Mouse (Mus musculus): ENCODE data around the gene Defa22.
"Not testable (repeated sequence)": the region's sequence is repeated elsewhere in the genome, so short reads cannot be mapped to it uniquely, and the experiment has no call there.

The Defa22 gene

GRCm38 (mm10) chr8:21161977-21162376 lies at the start of gene Defa22:
Gene Defa22 (plus strand): TSS chr8:21162277.
- not testable (repeated sequence) for DNase-seq

- DNase-seq, result not testable (repeated sequence)
Observed at GRCm38 (mm10) chr8:21134342-21134741, 27.7 kb upstream of the Defa22 start, which contains the start of gene Defa30. Gene Defa30 (plus strand): TSS chr8:21134642.

- DNase-seq, result not testable (repeated sequence)
Observed at GRCm38 (mm10) chr8:21191314-21191713, 29.2 kb downstream of the Defa22 start, which contains the start of gene Defa31. Gene Defa31 (plus strand): TSS chr8:21191614.

GRCm38 (mm10) chr8:21201261-21201660 lies 39.2 kb downstream of the Defa22 start, which contains the start of gene Gm15293:
Gene Gm15293 (plus strand): TSS chr8:21201561.
- DNase-seq, result not testable (repeated sequence)

All from right cerebral cortex, postnatal 4 days (tissue).